Mouse (Mus musculus) forebrain, embryonic 11.5 days (tissue): ENCODE results near the gene Papolb. TPM values are rescaled to one million over a fixed set of nuclear protein-coding genes. Genes with fewer than 3 reads are reported as not detected.
A peak's percentile ranks its signal among the peaks of the same experiment; 100 is the strongest.

Experiments
- ATAC-seq: fragments of 200-750 bp; cut with Nextera tagmentation; replicated peaks from 2 replicates; pipeline ENCODE4 v1.8.0; 2017; ENCODE audit warnings: moderate TSS enrichment; ENCODE audit not compliant: low FRiP score
- DNase-seq: peaks from one replicate; pipeline ENCODE4 v3.0.0-alpha.2; 2017; ENCODE audit warnings: low spot score
- H3K27ac ChIP-seq: fragments of 300-500 bp; sonication (generic); 2 replicates; pipeline ENCODE4 v1.5.1; 2014; ENCODE audit warnings: low read depth, low read length
- H3K27me3 ChIP-seq: fragments of 300-500 bp; sonication (generic); 2 replicates; pipeline ENCODE4 v1.6.1; 2014; ENCODE audit warnings: mild to moderate bottlenecking, low read length, mixed read lengths; ENCODE audit not compliant: control insufficient read depth, insufficient read depth
- H3K36me3 ChIP-seq: fragments of 300-500 bp; sonication (generic); 2 replicates; pipeline ENCODE4 v1.6.1; 2014; ENCODE audit warnings: mild to moderate bottlenecking, low read length, moderate library complexity, mixed read lengths; ENCODE audit not compliant: control insufficient read depth, insufficient read depth
- H3K4me1 ChIP-seq: fragments of 300-500 bp; sonication (generic); replicated peaks from 2 replicates; pipeline ENCODE4 v1.6.1; 2014; ENCODE audit warnings: low read length, mixed read lengths; ENCODE audit not compliant: control insufficient read depth, insufficient read depth
- H3K4me2 ChIP-seq: fragments of 300-500 bp; sonication (generic); 2 replicates; pipeline ENCODE4 v1.6.1; 2014; ENCODE audit warnings: low read depth, mild to moderate bottlenecking, low read length, moderate library complexity, mixed read lengths; ENCODE audit not compliant: severe bottlenecking
- H3K4me3 ChIP-seq: fragments of 300-500 bp; sonication (generic); 2 replicates; pipeline ENCODE4 v1.5.1; 2014; ENCODE audit warnings: low read depth, low read length
- H3K9ac ChIP-seq: fragments of 300-500 bp; sonication (generic); 2 replicates; pipeline ENCODE4 v1.6.1; 2014; ENCODE audit warnings: low read length
- H3K9me3 ChIP-seq: fragments of 300-500 bp; sonication (generic); 2 replicates; pipeline ENCODE4 v1.6.1; 2016; ENCODE audit warnings: low read length, mixed read lengths; ENCODE audit not compliant: control insufficient read depth
- WGBS: fragments of 180-500 bp; shearing (Covaris S2); extraction: QIAGEN DNeasy Blood & Tissue Kit; methylation state at CpG from one replicate; pipeline ENCODE4 v1.1.7; 2014; 5-methylcytosine and 5-hydroxymethylcytosine counted together
- polyA plus RNA-seq: library from polyadenylated mRNA; unstranded; fragments of >200 nt; fragmentation: Nextera tagmentation; extraction: Ambion mirVana; gene quantifications from 2 replicates; pipeline ENCODE4 v1.2.1, GENCODE M21; 2014

Gene Papolb
- polyA plus RNA-seq, 1 experiment from 2014 or later: 0.25 TPM

GRCm38 (mm10) chr5:142486654-142487053 is 43.2 kb downstream of the Papolb start:
- H3K27me3 ChIP-seq: no peaks in the 10 kb centered on the region
- no peaks in the 10 kb centered on the region for H3K9me3 ChIP-seq
- H3K4me1 ChIP-seq: no peaks in the 10 kb centered on the region
- H3K4me3 ChIP-seq: no peak overlapping the region
- no peaks in the 10 kb centered on the region for H3K36me3 ChIP-seq
- WGBS: 74% methylated on average over 9 of the region's 9 CpGs
- no peak overlapping the region for H3K9ac ChIP-seq
- no peak for ATAC-seq
- no peak overlapping the region for H3K4me2 ChIP-seq
- DNase-seq: no peak
- no peak overlapping the region for H3K27ac ChIP-seq

GRCm38 (mm10) chr5:142483581-142483980 is 46.3 kb downstream of the Papolb start:
- DNase-seq: no peak
- Histone ChIP-seq H3K9me3 (no peaks in the 10 kb centered on the region), H3K27me3 (no peaks in the 10 kb centered on the region), H3K4me3 (no peak overlapping the region), H3K4me1 (no peaks in the 10 kb centered on the region), H3K27ac (no peak overlapping the region), H3K9ac (no peak overlapping the region), H3K36me3 (no peaks in the 10 kb centered on the region), H3K4me2 (no peak overlapping the region)
- ATAC-seq: no peak
- 86% methylated on average over 5 of the region's 5 CpGs for WGBS

- no peaks in the 10 kb centered on the region for H3K9me3 ChIP-seq
- no peak overlapping the region for H3K4me3 ChIP-seq
- ATAC-seq (no peak), DNase-seq (no peak)
- no peak overlapping the region for H3K9ac ChIP-seq
- H3K36me3 ChIP-seq: no peaks in the 10 kb centered on the region
- no peak overlapping the region for H3K4me2 ChIP-seq
- no peak overlapping the region for H3K27ac ChIP-seq
- no peaks in the 10 kb centered on the region for H3K27me3 ChIP-seq
- WGBS: 72% methylated on average over 2 of the region's 2 CpGs
- no peaks in the 10 kb centered on the region for H3K4me1 ChIP-seq
These were observed 47.4 kb downstream of the Papolb start for GRCm38 (mm10) chr5:142482512-142482911.

DNA sequence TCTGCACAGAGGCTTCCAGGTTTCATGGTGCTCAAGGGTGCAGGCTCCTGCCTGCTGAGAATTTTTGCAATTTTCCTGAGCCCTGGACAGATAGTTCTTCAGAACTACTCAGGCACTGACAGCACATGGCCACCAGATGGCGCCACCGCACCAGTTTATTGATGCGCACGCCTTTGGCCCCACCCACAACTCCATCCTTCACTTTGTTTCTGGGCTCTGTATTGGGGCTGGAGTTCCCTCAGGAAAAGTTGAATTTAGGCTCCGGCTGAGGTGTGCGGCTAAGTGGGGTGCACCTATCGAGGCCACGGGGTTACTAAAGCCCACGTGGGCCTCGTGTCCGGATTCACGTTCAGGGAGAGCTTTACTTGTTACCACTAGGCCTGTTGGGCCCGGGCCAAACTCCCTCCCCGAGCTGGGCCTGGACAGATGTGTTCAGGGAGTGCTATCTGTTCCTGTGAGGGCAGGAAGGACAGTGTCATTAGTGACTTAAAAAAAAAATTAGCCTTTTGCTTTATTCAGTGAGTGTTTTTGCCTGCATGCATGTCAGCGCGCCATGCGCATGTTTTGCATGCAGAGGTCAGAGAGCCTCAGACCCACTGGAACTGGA is 50.9 kb downstream of the Papolb start:
- DNase-seq (peak; percentile 91), ATAC-seq (peak; percentile 69)
- WGBS: 31% methylated on average over 17 of the region's 17 CpGs
- Histone ChIP-seq H3K27ac (no peak overlapping the region), H3K4me3 (no peak overlapping the region), H3K4me1 (no peaks in the 10 kb centered on the region), H3K9me3 (no peaks in the 10 kb centered on the region), H3K27me3 (no peaks in the 10 kb centered on the region), H3K36me3 (no peaks in the 10 kb centered on the region), H3K4me2 (no peak overlapping the region), H3K9ac (no peak overlapping the region; the same call in 1 of the 2 replicates)

- Histone ChIP-seq H3K9me3 (no peaks in the 10 kb centered on the region), H3K4me2 (no peak overlapping the region), H3K36me3 (no peaks in the 10 kb centered on the region), H3K9ac (no peak overlapping the region), H3K27ac (no peak overlapping the region), H3K27me3 (no peaks in the 10 kb centered on the region), H3K4me1 (no peaks in the 10 kb centered on the region; the same call in 1 of the 2 replicates), H3K4me3 (no peak overlapping the region)
- 94% methylated on average over 5 of the region's 5 CpGs for WGBS
- DNase-seq: no peak
- peak; percentile 36; the same call in 1 of the 2 replicates for ATAC-seq
These were observed 51.8 kb downstream of the Papolb start for GRCm38 (mm10) chr5:142477866-142478615.

- Histone ChIP-seq H3K9ac (no peak overlapping the region), H3K4me1 (no peaks in the 10 kb centered on the region; the same call in 1 of the 2 replicates), H3K4me3 (no peak overlapping the region), H3K36me3 (no peaks in the 10 kb centered on the region), H3K4me2 (no peak overlapping the region), H3K9me3 (no peaks in the 10 kb centered on the region), H3K27me3 (no peaks in the 10 kb centered on the region), H3K27ac (no peak overlapping the region)
- DNase-seq (no peak), ATAC-seq (no peak)
- 93% methylated on average over 12 of the region's 12 CpGs for WGBS
These were observed 52.5 kb downstream of the Papolb start for GRCm38 (mm10) chr5:142477346-142477745.

Other genes with a start within 250 kb of the Papolb start
- gene Foxk1, start 128.6 kb downstream of the Papolb start, polyA plus RNA-seq: 5.0 and 6.1 TPM in 2 replicates
- 12.8 and 13.1 TPM in 2 replicates for gene Ap5z1, start 66.1 kb downstream of the Papolb start, polyA plus RNA-seq
- gene Radil, start 21.0 kb upstream of the Papolb start, polyA plus RNA-seq: 1.9 and 2.1 TPM in 2 replicates
- 6.6 and 7.3 TPM in 2 replicates for gene Mmd2, start 78.7 kb upstream of the Papolb start, polyA plus RNA-seq
- 61.2 and 62.0 TPM in 2 replicates for gene Wipi2, start 97.6 kb upstream of the Papolb start, polyA plus RNA-seq
- gene Slc29a4, start 162.4 kb upstream of the Papolb start, polyA plus RNA-seq: 31.3 and 35.6 TPM in 2 replicates